16 mouse cellular contexts compared by ENCODE assay signal in genomic region chr5:102687673-102688072, GRCm38 (mm10).
A peak's percentile ranks its signal among the peaks of the same experiment; 100 is the strongest.
DNase-seq lines count a peak whose midpoint lies in the region.
"Had no signal": no experiment of that assay in that cellular context is flagged by ENCODE, and none has a peak within 500 bp of the region (broad histone marks: within the 10 kb centered on the region; RNA-seq: fewer than 3 reads in every experiment).

No protein-coding gene starts in this region.

- H3K9me3 ChIP-seq in heart, embryonic 10.5 days: no peaks in the 10 kb centered on the region
- H3K9me3 ChIP-seq: heart, embryonic 13.5 days; hindbrain, embryonic 13.5 days; intestine, embryonic 15.5 days; kidney, embryonic 15.5 days had no signal

- 62% methylated on average over 5 of the region's 5 CpGs for WGBS in heart, embryonic 10.5 days

- no peaks in the 10 kb centered on the region for H3K27me3 ChIP-seq in heart, embryonic 10.5 days (ENCODE audit: insufficient read depth, poor library complexity, severe bottlenecking)
- H3K27me3 ChIP-seq: heart, embryonic 13.5 days; hindbrain, embryonic 13.5 days; intestine, embryonic 15.5 days; kidney, embryonic 15.5 days had no signal

- H3K27ac ChIP-seq in heart, embryonic 10.5 days: no peak overlapping the region
- H3K27ac ChIP-seq: heart, embryonic 13.5 days; hindbrain, embryonic 13.5 days; intestine, embryonic 15.5 days; kidney, embryonic 15.5 days; liver, embryonic 14.5 days had no signal

- no peaks in the 10 kb centered on the region for H3K36me3 ChIP-seq in heart, embryonic 10.5 days
- H3K36me3 ChIP-seq: heart, embryonic 13.5 days; hindbrain, embryonic 13.5 days; intestine, embryonic 15.5 days; kidney, embryonic 15.5 days had no signal

- no peak overlapping the region for H3K4me3 ChIP-seq in heart, embryonic 10.5 days
- H3K4me3 ChIP-seq: erythroblast, embryonic 14.5 days; heart, embryonic 13.5 days; hindbrain, embryonic 13.5 days; intestine, embryonic 15.5 days; kidney, embryonic 15.5 days had no signal

- H3K4me1 ChIP-seq in heart, embryonic 10.5 days: no peaks in the 10 kb centered on the region
- H3K4me1 ChIP-seq: heart, embryonic 13.5 days; hindbrain, embryonic 13.5 days; intestine, embryonic 15.5 days; kidney, embryonic 15.5 days had no signal

- DNase-seq in heart, adult 9 months (ENCODE audit: low spot score in 2 of 2): peak; percentile 56 to 64
- no peak for DNase-seq in heart, embryonic 10.5 days (ENCODE audit: low spot score)
- peak; percentile 72 for DNase-seq in Muller cell, postnatal 12 days (ENCODE audit: inconsistent ontology term)
- peak; percentile 60 to 61 for DNase-seq in cerebellum, adult 18-20 months
- peak; percentile 68 to 69 for DNase-seq in cerebellum, postnatal 36 days
- no peak for DNase-seq in retina, postnatal 1 day
- DNase-seq in kidney, adult 18-20 months: no peak
- DNase-seq: adrenal gland, adult 2 months; midbrain, embryonic 14.5 days; thymus, adult 2 months had no signal

Comparison
In these comparisons a context has a peak if more than half of its experiments do, and no peak if none do; other contexts are left out.
1. DNase-seq: peak in heart, adult 9 months (2 of 2), Muller cell, postnatal 12 days (single experiment), cerebellum, adult 18-20 months (2 of 2) and cerebellum, postnatal 36 days (2 of 2); none in heart, embryonic 10.5 days (single experiment), retina, postnatal 1 day (single experiment) and kidney, adult 18-20 months (single experiment).